Mouse (Mus musculus) heart, postnatal 0 days (tissue): ENCODE measurements at regions not wholly inside any gene's neighbourhood (a gene's known extent, or its start where the extent isn't known, plus 50 kb on each side); places are given as distances from the start of the nearest gene placed in this dataset.
"Not testable (repeated sequence)": the region's sequence is repeated elsewhere in the genome, so short reads cannot be mapped to it uniquely, and the experiment has no call there.

Experiments used
- ATAC-seq: fragments of 200-750 bp; cut with Nextera tagmentation; 2 replicates; pipeline ENCODE4 v1.8.0; 2017; ENCODE audit warnings: low read depth, moderate number of reproducible peaks, moderate library complexity; ENCODE audit not compliant: insufficient read depth
- DNase-seq: peaks from one replicate; pipeline ENCODE4 v3.0.0-alpha.2; 2016; ENCODE audit warnings: low spot score
- H3K27ac ChIP-seq: fragments of 300-500 bp; sonication (generic); 2 replicates; pipeline ENCODE4 v1.5.1; 2014; ENCODE audit warnings: low read depth, mild to moderate bottlenecking
- H3K27me3 ChIP-seq: fragments of 300-500 bp; sonication (generic); 2 replicates; pipeline ENCODE4 v1.6.1; 2014; ENCODE audit warnings: low read length, mixed read lengths; ENCODE audit not compliant: control insufficient read depth, insufficient read depth
- H3K36me3 ChIP-seq: fragments of 300-500 bp; sonication (generic); replicated peaks from 2 replicates; pipeline ENCODE4 v1.6.1; 2014; ENCODE audit warnings: low read length, mixed read lengths; ENCODE audit not compliant: control insufficient read depth, insufficient read depth
- H3K4me1 ChIP-seq: fragments of 300-500 bp; sonication (generic); 2 replicates; pipeline ENCODE4 v1.6.1; 2014; ENCODE audit warnings: antibody characterized with exemption; ENCODE audit not compliant: control insufficient read depth, insufficient read depth
- H3K4me2 ChIP-seq: fragments of 300-500 bp; sonication (generic); 2 replicates; pipeline ENCODE4 v1.6.1; 2014; ENCODE audit warnings: low read depth, mild to moderate bottlenecking, low read length, moderate library complexity
- H3K4me3 ChIP-seq: fragments of 300-500 bp; sonication (generic); 2 replicates; pipeline ENCODE4 v1.5.1; 2014; ENCODE audit warnings: low read depth, low read length
- H3K9ac ChIP-seq: fragments of 300-500 bp; sonication (generic); replicated peaks from 2 replicates; pipeline ENCODE4 v1.6.1; 2014; ENCODE audit warnings: low read depth, low read length, mixed read lengths
- H3K9me3 ChIP-seq: fragments of 300-500 bp; sonication (generic); replicated peaks from 2 replicates; pipeline ENCODE4 v1.6.1; 2016; ENCODE audit warnings: low read length; ENCODE audit not compliant: control insufficient read depth
- WGBS: fragments of 180-500 bp; shearing (Covaris S2); extraction: QIAGEN DNeasy Blood & Tissue Kit; methylation state at CpG from one replicate; pipeline ENCODE4 v1.1.7; 2014; 5-methylcytosine and 5-hydroxymethylcytosine counted together

- H3K4me3 ChIP-seq, DNase-seq, H3K9me3 ChIP-seq, H3K27me3 ChIP-seq, H3K36me3 ChIP-seq, H3K4me1 ChIP-seq, H3K27ac ChIP-seq, H3K4me2 ChIP-seq, H3K9ac ChIP-seq: not testable (repeated sequence)
- 44% methylated on average over 2 of the region's 3 CpGs for WGBS
- ATAC-seq: peak; percentile 17; the same call in 1 of the 2 replicates
Measured at GRCm38 (mm10) chr7:106055074-106055473, 101.3 kb upstream of the Gm4070 start.

GRCm38 (mm10) chr7:106036556-106036955 lies 82.8 kb upstream of the Gm4070 start:
- DNase-seq, H3K27ac ChIP-seq, H3K4me2 ChIP-seq, H3K9ac ChIP-seq, H3K4me3 ChIP-seq, H3K4me1 ChIP-seq, H3K36me3 ChIP-seq, ATAC-seq, H3K27me3 ChIP-seq, H3K9me3 ChIP-seq: not testable (repeated sequence)

- H3K27me3 ChIP-seq, H3K4me2 ChIP-seq: not testable (repeated sequence)
Measured at GRCm38 (mm10) chr7:106031612-106032150, 77.9 kb upstream of the Gm4070 start.

More at GRCm38 (mm10) chr7:106031612-106032150, 77.9 kb upstream of the Gm4070 start:
- not testable (repeated sequence) for ATAC-seq, H3K9ac ChIP-seq, H3K9me3 ChIP-seq, H3K4me1 ChIP-seq, DNase-seq, H3K4me3 ChIP-seq, H3K36me3 ChIP-seq, H3K27ac ChIP-seq
